Comparison of ENCODE assay signal across 25 mouse cellular contexts in genomic region chr9:83551116-83551515, GRCm38 (mm10). TPM values are rescaled to one million over a fixed set of nuclear protein-coding genes. Genes with fewer than 3 reads are reported as not detected.
DNase-seq lines count a peak whose midpoint lies in the region; ATAC-seq lines count a peak whose summit lies in the region.
"Had no signal": no experiment of that assay in that cellular context is flagged by ENCODE, and none has a peak within 500 bp of the region (broad histone marks: within the 10 kb centered on the region; RNA-seq: fewer than 3 reads in every experiment).

No protein-coding gene starts in this region.

- no peak overlapping the region for H3K4me2 ChIP-seq in midbrain, embryonic 11.5 days
- no peak overlapping the region for H3K4me2 ChIP-seq in midbrain, embryonic 13.5 days (replicated peaks)
- H3K4me2 ChIP-seq: forebrain, embryonic 13.5 days; heart, embryonic 15.5 days; kidney, embryonic 15.5 days; limb, embryonic 15.5 days; lung, embryonic 15.5 days; stomach, embryonic 15.5 days had no signal

- H3K36me3 ChIP-seq in midbrain, embryonic 11.5 days (ENCODE audit: control insufficient read depth, insufficient read depth, low read length), result no peaks in the 10 kb centered on the region
- H3K36me3 ChIP-seq in midbrain, embryonic 13.5 days, result no peaks in the 10 kb centered on the region
- H3K36me3 ChIP-seq in limb, embryonic 10.5 days, result no peaks in the 10 kb centered on the region
- H3K36me3 ChIP-seq: heart, embryonic 10.5 days; heart, embryonic 15.5 days; kidney, embryonic 15.5 days; limb, embryonic 15.5 days; lung, embryonic 15.5 days; stomach, embryonic 15.5 days had no signal

- 85% methylated on average over 7 of the region's 7 CpGs for WGBS in midbrain, embryonic 11.5 days
- WGBS in midbrain, embryonic 13.5 days, result 66% methylated on average over 7 of the region's 7 CpGs
- WGBS in limb, embryonic 10.5 days, result 65% methylated on average over 7 of the region's 7 CpGs

- no peak overlapping the region for H3K9ac ChIP-seq in midbrain, embryonic 11.5 days (ENCODE audit: low read length)
- no peak overlapping the region for H3K9ac ChIP-seq in midbrain, embryonic 13.5 days (replicated peaks)
- H3K9ac ChIP-seq: forebrain, embryonic 13.5 days; heart, embryonic 15.5 days; kidney, embryonic 15.5 days; limb, embryonic 15.5 days; liver, embryonic 14.5 days; lung, embryonic 15.5 days; stomach, embryonic 15.5 days had no signal

- ATAC-seq in midbrain, embryonic 11.5 days (ENCODE audit: low FRiP score), result no peak
- ATAC-seq in midbrain, embryonic 13.5 days, result no peak
- ATAC-seq: forebrain, embryonic 13.5 days; hindbrain, embryonic 16.5 days had no signal

- H3K4me3 ChIP-seq in midbrain, embryonic 11.5 days (ENCODE audit: low read depth, low read length), result no peak overlapping the region
- H3K4me3 ChIP-seq in midbrain, embryonic 13.5 days (replicated peaks), result no peak overlapping the region
- H3K4me3 ChIP-seq in limb, embryonic 10.5 days, result no peak overlapping the region
- H3K4me3 ChIP-seq: forebrain, embryonic 13.5 days; heart, embryonic 10.5 days; heart, embryonic 15.5 days; kidney, embryonic 15.5 days; limb, embryonic 15.5 days; lung, embryonic 15.5 days; stomach, embryonic 15.5 days had no signal

- H3K9me3 ChIP-seq in midbrain, embryonic 11.5 days (ENCODE audit: control insufficient read depth, low read length), result no peaks in the 10 kb centered on the region
- H3K9me3 ChIP-seq in midbrain, embryonic 13.5 days, result no peaks in the 10 kb centered on the region
- no peaks in the 10 kb centered on the region for H3K9me3 ChIP-seq in limb, embryonic 10.5 days (replicated peaks)
- H3K9me3 ChIP-seq: forebrain, embryonic 13.5 days; heart, embryonic 10.5 days; heart, embryonic 15.5 days; kidney, embryonic 15.5 days; limb, embryonic 15.5 days; lung, embryonic 15.5 days; stomach, embryonic 15.5 days had no signal

- peaks cover 5% of the 10 kb centered on the region; the same call in 1 of the 2 replicates for H3K27me3 ChIP-seq in midbrain, embryonic 11.5 days (ENCODE audit: control insufficient read depth, insufficient read depth, low read length)
- peaks cover 11% of the 10 kb centered on the region; the same call in 1 of the 2 replicates for H3K27me3 ChIP-seq in midbrain, embryonic 13.5 days
- peaks cover 27% of the 10 kb centered on the region for H3K27me3 ChIP-seq in limb, embryonic 10.5 days (ENCODE audit: low read depth, poor library complexity, severe bottlenecking)
- H3K27me3 ChIP-seq: forebrain, embryonic 13.5 days; heart, embryonic 15.5 days; kidney, embryonic 15.5 days; limb, embryonic 15.5 days; lung, embryonic 15.5 days; stomach, embryonic 15.5 days had no signal

- H3K4me1 ChIP-seq in midbrain, embryonic 11.5 days (ENCODE audit: control insufficient read depth, insufficient read depth, low read length), result no peaks in the 10 kb centered on the region
- peaks cover 9% of the 10 kb centered on the region for H3K4me1 ChIP-seq in midbrain, embryonic 13.5 days (replicated peaks)
- H3K4me1 ChIP-seq in limb, embryonic 10.5 days, result peaks cover 14% of the 10 kb centered on the region

- H3K27ac ChIP-seq in midbrain, embryonic 11.5 days (ENCODE audit: low read depth, low read length), result no peak overlapping the region
- no peak overlapping the region for H3K27ac ChIP-seq in midbrain, embryonic 13.5 days
- H3K27ac ChIP-seq in limb, embryonic 10.5 days, result 0 out of 2 replicates have a peak overlapping the region, but pooled peaks have one; percentile 8
- H3K27ac ChIP-seq: forebrain, embryonic 13.5 days; heart, embryonic 10.5 days; heart, embryonic 15.5 days; kidney, embryonic 15.5 days; limb, embryonic 15.5 days; liver, embryonic 14.5 days; lung, embryonic 15.5 days; stomach, embryonic 15.5 days had no signal

- DNase-seq in frontal cortex, adult 2 months (ENCODE audit: extremely low spot score in 1 of 2, low spot score in 1 of 2), result peak; percentile 19 to 20
- no peak for DNase-seq in frontal cortex, postnatal 25 days (ENCODE audit: low spot score in 2 of 2)
- DNase-seq in midbrain, embryonic 11.5 days (ENCODE audit: low spot score, missing footprints), result peak; percentile 80
- DNase-seq in CD4-positive helper T cell, adult 2 months (ENCODE audit: low read depth, low spot score), result peak; percentile 7
- no peak for DNase-seq in limb, embryonic 10.5 days (ENCODE audit: low spot score)
- DNase-seq in heart, adult 11 months, result no peak
- DNase-seq: adrenal gland, postnatal 36 days; cerebellum, adult 2 months; cerebellum, postnatal 14 days; gastrocnemius, postnatal 14 days; kidney, adult 18-20 months; kidney, postnatal 25 days; left cerebral cortex, postnatal 4 days; lung, postnatal 36 days; right cerebral cortex, postnatal 14 days had no signal

RNA-seq across cellular contexts. Expression of gene Sh3bgrl2, which starts 3.0 kb away (rescaled TPM):
- polyA plus RNA-seq in frontal cortex, adult 2 months (2012; rRNA removed), result 41.9 and 42.8 TPM in 2 replicates
- 10.1 and 12.2 TPM in 2 replicates for polyA plus RNA-seq in midbrain, embryonic 11.5 days (2014; fragmentation: Nextera tagmentation; extraction: Ambion mirVana)
- polyA plus RNA-seq in midbrain, embryonic 13.5 days (2015; fragmentation: Nextera tagmentation; extraction: Ambion mirVana), result 5.0 and 6.1 TPM in 2 replicates
- 9.2 and 10.9 TPM in 2 replicates for polyA plus RNA-seq in limb, embryonic 10.5 days (2016; fragmentation: Nextera tagmentation; extraction: Ambion mirVana)

Comparison
In these comparisons a context has a peak if more than half of its experiments do, and no peak if none do; other contexts are left out.
1. DNase-seq: peak in frontal cortex, adult 2 months (2 of 2), midbrain, embryonic 11.5 days (single experiment) and CD4-positive helper T cell, adult 2 months (single experiment); none in frontal cortex, postnatal 25 days (0 of 2), limb, embryonic 10.5 days (single experiment) and heart, adult 11 months (single experiment).